Comparison of ENCODE assay signal across 10 mouse cellular contexts in the genomic region with DNA sequence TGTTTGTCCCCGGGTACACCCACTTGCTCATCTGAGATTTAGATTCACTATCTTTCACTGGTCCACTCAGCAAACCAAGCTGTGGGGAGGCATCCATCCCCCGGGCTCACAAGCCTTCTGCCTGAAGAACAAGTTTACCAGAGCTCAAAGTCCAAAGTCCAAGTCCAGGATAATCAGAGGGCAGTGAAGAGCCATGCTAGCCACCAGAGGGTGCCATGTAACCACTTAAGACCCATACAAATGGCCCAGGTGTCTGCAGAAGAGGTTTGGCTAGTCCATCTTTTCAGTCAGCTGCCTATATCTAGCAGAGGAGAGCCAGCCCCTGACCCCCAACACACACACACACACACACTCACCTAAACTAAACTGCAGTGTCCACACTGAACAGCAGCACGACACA. TPM values are rescaled to one million over a fixed set of nuclear protein-coding genes. Genes with fewer than 3 reads are reported as not detected.
DNase-seq lines count a peak whose midpoint lies in the region; ATAC-seq and TF ChIP-seq lines count a peak whose summit lies in the region.
"Had no signal": no experiment of that assay in that cellular context is flagged by ENCODE, and none has a peak within 500 bp of the region (broad histone marks: within the 10 kb centered on the region; RNA-seq: fewer than 3 reads in every experiment).

No protein-coding gene starts in this region.

- TF ChIP-seq POLR2A in CH12.LX (IDR thresholded peaks at IDR 0.05; ENCODE audit: low read depth, low read length) = no peak

- no peaks in the 10 kb centered on the region for H3K79me2 ChIP-seq in CH12.LX (replicated peaks; ENCODE audit: control insufficient read depth, extremely low read depth, insufficient read depth, poor library complexity, severe bottlenecking)

- TF ChIP-seq RAD21 in CH12.LX (IDR thresholded peaks at IDR 0.05; ENCODE audit: low read depth, low read length) = peak; percentile 90

- intact Hi-C loops in heart, postnatal 14 days (cut with DNase I) = loop anchor here (1.0 kb wide), 1 partner anchor 50 kb away; no protein-coding TSS in a partner anchor
- intact Hi-C loops in left cerebral cortex, postnatal 14 days (cut with DNase I) = loop anchor here (1.0 kb wide), 1 partner anchor 50 kb away; no protein-coding TSS in a partner anchor

- 0 out of 2 replicates have a peak, but pooled peaks have one; percentile 18 for ATAC-seq in hindbrain, embryonic 14.5 days (ENCODE audit: low FRiP score)
- no peak for ATAC-seq in hindbrain, embryonic 12.5 days (ENCODE audit: low FRiP score)
- no peak for ATAC-seq in megakaryocyte, adult 5-6 weeks (ENCODE audit: poor library complexity, severe bottlenecking)

- H3K27me3 ChIP-seq in hindbrain, embryonic 14.5 days (ENCODE audit: control insufficient read depth, insufficient read depth, low read length) = no peaks in the 10 kb centered on the region
- H3K27me3 ChIP-seq in hindbrain, embryonic 12.5 days = 0 out of 2 replicates have a peak, but pooled peaks cover 5% of the 10 kb centered on the region
- peaks cover 41% of the 10 kb centered on the region for H3K27me3 ChIP-seq in CH12.LX (replicated peaks)
- H3K27me3 ChIP-seq: embryonic facial prominence, embryonic 12.5 days; lung, embryonic 15.5 days had no signal

- H3K27ac ChIP-seq in hindbrain, embryonic 14.5 days = no peak overlapping the region
- H3K27ac ChIP-seq in hindbrain, embryonic 12.5 days = no peak overlapping the region
- H3K27ac ChIP-seq in CH12.LX (ENCODE audit: insufficient read depth, low read depth) = no peak overlapping the region
- H3K27ac ChIP-seq: embryonic facial prominence, embryonic 12.5 days; lung, embryonic 15.5 days had no signal

- no peak overlapping the region for H3K4me2 ChIP-seq in hindbrain, embryonic 14.5 days (replicated peaks)
- no peak overlapping the region for H3K4me2 ChIP-seq in hindbrain, embryonic 12.5 days (replicated peaks)
- no peak overlapping the region for H3K4me2 ChIP-seq in CH12.LX (ENCODE audit: insufficient read depth, low read depth, poor library complexity, severe bottlenecking)
- H3K4me2 ChIP-seq: embryonic facial prominence, embryonic 12.5 days; lung, embryonic 15.5 days had no signal

- DNase-seq in hindbrain, embryonic 14.5 days (ENCODE audit: low spot score) = peak; percentile 68
- peak; percentile 59 for DNase-seq in CH12.LX (ENCODE audit: extremely low read depth)
- peak; percentile 81 for DNase-seq in ZHBTc4 (ENCODE audit: low read depth, low spot score)
- DNase-seq in heart, postnatal 14 days = peak; percentile 26 to 47
- DNase-seq in left cerebral cortex, postnatal 14 days (ENCODE audit: low spot score in 2 of 2) = peak; percentile 49 to 65
- DNase-seq in retina, embryonic 14.5 days (ENCODE audit: low spot score) = peak; percentile 65

- TF ChIP-seq CTCF in CH12.LX (conservative IDR thresholded peaks at IDR 0.05 in 1 of 2, IDR thresholded peaks at IDR 0.05 in 1 of 2; ENCODE audit: low read depth in 2 of 2, low read length in 2 of 2) = peak; percentile 38 to 87

- WGBS in hindbrain, embryonic 14.5 days = 60% methylated on average over 3 of the region's 3 CpGs
- 40% methylated on average over 3 of the region's 3 CpGs for WGBS in hindbrain, embryonic 12.5 days

- H3K9ac ChIP-seq in hindbrain, embryonic 14.5 days = no peak overlapping the region
- no peak overlapping the region for H3K9ac ChIP-seq in hindbrain, embryonic 12.5 days
- H3K9ac ChIP-seq in CH12.LX (ENCODE audit: insufficient read depth, low read depth) = no peak overlapping the region
- H3K9ac ChIP-seq: embryonic facial prominence, embryonic 12.5 days; lung, embryonic 15.5 days had no signal

- no peaks in the 10 kb centered on the region for H3K36me3 ChIP-seq in hindbrain, embryonic 14.5 days (replicated peaks; ENCODE audit: control insufficient read depth, insufficient read depth)
- H3K36me3 ChIP-seq in hindbrain, embryonic 12.5 days = no peaks in the 10 kb centered on the region
- H3K36me3 ChIP-seq in CH12.LX (replicated peaks in 1 of 2; ENCODE audit: control insufficient read depth in 1 of 2, insufficient read depth in 1 of 2, low read length in 1 of 2) = no peaks in the 10 kb centered on the region
- H3K36me3 ChIP-seq: embryonic facial prominence, embryonic 12.5 days; lung, embryonic 15.5 days had no signal

- TF ChIP-seq EP300 in CH12.LX (IDR thresholded peaks at IDR 0.05; ENCODE audit: low read length) = no peak

- dilution Hi-C loops in CH12.LX (cut with MboI; ENCODE audit: extremely low pct_ligation_motif_present, extremely low pct_unique_long_range_greater_than_20kb, low sequenced_read_pairs) = no loop called here

- H3K4me3 ChIP-seq in hindbrain, embryonic 14.5 days (replicated peaks; ENCODE audit: low read length) = no peak overlapping the region
- H3K4me3 ChIP-seq in hindbrain, embryonic 12.5 days = no peak overlapping the region
- H3K4me3 ChIP-seq in CH12.LX (replicated peaks in 1 of 3; ENCODE audit: low read depth in 2 of 3, low read length in 2 of 3, poor library complexity in 1 of 3) = no peak overlapping the region
- H3K4me3 ChIP-seq: embryonic facial prominence, embryonic 12.5 days; lung, embryonic 15.5 days had no signal

- in situ Hi-C loops in CH12.LX (cut with MboI; ENCODE audit: low pct_ligation_motif_present, low pct_unique_long_range_greater_than_20kb, low sequenced_read_pairs) = no loop called here

- H3K9me3 ChIP-seq in hindbrain, embryonic 14.5 days (ENCODE audit: control insufficient read depth, low read length) = no peaks in the 10 kb centered on the region
- no peaks in the 10 kb centered on the region for H3K9me3 ChIP-seq in hindbrain, embryonic 12.5 days (replicated peaks)
- peaks cover 3% of the 10 kb centered on the region for H3K9me3 ChIP-seq in CH12.LX (replicated peaks; ENCODE audit: low read length)
- H3K9me3 ChIP-seq: embryonic facial prominence, embryonic 12.5 days; lung, embryonic 15.5 days had no signal

- no peaks in the 10 kb centered on the region for H3K4me1 ChIP-seq in hindbrain, embryonic 14.5 days (replicated peaks; ENCODE audit: control insufficient read depth, insufficient read depth, low read length)
- no peaks in the 10 kb centered on the region for H3K4me1 ChIP-seq in hindbrain, embryonic 12.5 days
- H3K4me1 ChIP-seq in CH12.LX (ENCODE audit: control insufficient read depth in 1 of 2, insufficient read depth in 2 of 2) = no peaks in the 10 kb centered on the region
- H3K4me1 ChIP-seq: embryonic facial prominence, embryonic 12.5 days had no signal

TF ChIP-seq in CH12.LX, 34 proteins besides CTCF, POLR2A, EP300 and RAD21:
- TF ChIP-seq MYC (IDR thresholded peaks at IDR 0.05; ENCODE audit: low read depth, low read length) (no peak), JUND (conservative IDR thresholded peaks at IDR 0.05; ENCODE audit: low read depth, low read length) (no peak), BHLHE40 (IDR thresholded peaks at IDR 0.05; ENCODE audit: low read depth, low read length) (no peak), ZNF384 (IDR thresholded peaks at IDR 0.05; ENCODE audit: low read depth, low read length) (no peak), ZC3H11A (IDR thresholded peaks at IDR 0.05; ENCODE audit: low read depth, low read length) (peak; percentile 56), MEF2A (IDR thresholded peaks at IDR 0.05; ENCODE audit: borderline replicate concordance, low read depth, low read length) (no peak), KAT2A (IDR thresholded peaks at IDR 0.05; ENCODE audit: insufficient replicate concordance, low read length) (no peak), SMC3 (IDR thresholded peaks at IDR 0.05; ENCODE audit: low read depth, low read length) (peak; percentile 95), POLR2AphosphoS2 (IDR thresholded peaks at IDR 0.05; ENCODE audit: low read depth, low read length) (no peak)

RNA-seq across cellular contexts. Expression of a gene that starts 4.7 kb away (rescaled TPM):
- 22.4 and 26.8 TPM in 2 replicates for polyA plus RNA-seq in hindbrain, embryonic 14.5 days (2014; fragmentation: Nextera tagmentation; extraction: Ambion mirVana)
- polyA plus RNA-seq in hindbrain, embryonic 12.5 days (2016; fragmentation: Nextera tagmentation; extraction: Ambion mirVana) = 33.5 and 45.4 TPM in 2 replicates
- total RNA-seq in CH12.LX (2012; rRNA removed) (11.5 and 11.7 TPM in 2 replicates), CH12.LX (2014; rRNA removed) (10.4 and 12.6 TPM in 2 replicates)
- 11.8 and 12.3 TPM in 2 replicates for polyA plus RNA-seq in CH12.LX (2012; ENCODE audit: insufficient read length, low read depth)
- total RNA-seq in heart, postnatal 14 days (2021) = 10 to 100 TPM; 13.8 to 14.6 TPM
- 10 to 100 TPM; 29.6 to 32.3 TPM for total RNA-seq in left cerebral cortex, postnatal 14 days (2021)
- 9.5 and 9.6 TPM in 2 replicates for total RNA-seq in megakaryocyte, adult 5-6 weeks (2015)
- 18.4 and 22.7 TPM in 2 replicates for total RNA-seq in megakaryocyte, adult 5-6 weeks (2017)

RNA-seq across cellular contexts. Expression of a gene that starts 25.0 kb away (rescaled TPM):
- polyA plus RNA-seq in hindbrain, embryonic 14.5 days (2014; fragmentation: Nextera tagmentation; extraction: Ambion mirVana) = 2.1 and 2.3 TPM in 2 replicates
- 1.2 and 2.5 TPM in 2 replicates for polyA plus RNA-seq in hindbrain, embryonic 12.5 days (2016; fragmentation: Nextera tagmentation; extraction: Ambion mirVana)
- not detected in 2 replicates for total RNA-seq in CH12.LX (2012; rRNA removed)
- not detected in 2 replicates for total RNA-seq in CH12.LX (2014; rRNA removed)
- not detected in 2 replicates for polyA plus RNA-seq in CH12.LX (2012; ENCODE audit: insufficient read length, low read depth)
- total RNA-seq in heart, postnatal 14 days (2021) = not detected
- 10 to 100 TPM in 1 of 2 experiments, 1 to 10 TPM in 1; 1.7 to 12.2 TPM for total RNA-seq in left cerebral cortex, postnatal 14 days (2021)
- total RNA-seq in megakaryocyte, adult 5-6 weeks (2015) = not detected in 2 replicates
- not detected in 2 replicates for total RNA-seq in megakaryocyte, adult 5-6 weeks (2017)

RNA-seq across cellular contexts. Expression of a gene that starts 35.6 kb away (rescaled TPM):
- polyA plus RNA-seq in hindbrain, embryonic 14.5 days (2014; fragmentation: Nextera tagmentation; extraction: Ambion mirVana) = 57.3 and 65.0 TPM in 2 replicates
- polyA plus RNA-seq in hindbrain, embryonic 12.5 days (2016; fragmentation: Nextera tagmentation; extraction: Ambion mirVana) = 64.1 and 64.2 TPM in 2 replicates
- total RNA-seq in CH12.LX (2012; rRNA removed) (70.6 and 85.2 TPM in 2 replicates), CH12.LX (2014; rRNA removed) (38.6 and 48.5 TPM in 2 replicates)
- polyA plus RNA-seq in CH12.LX (2012; ENCODE audit: insufficient read length, low read depth) = 61.4 and 90.7 TPM in 2 replicates
- 10 to 100 TPM; 66.9 to 67.5 TPM for total RNA-seq in heart, postnatal 14 days (2021)
- total RNA-seq in left cerebral cortex, postnatal 14 days (2021) = 10 to 100 TPM; 53.5 to 55.5 TPM
- total RNA-seq in megakaryocyte, adult 5-6 weeks (2015) = 22.0 and 43.1 TPM in 2 replicates
- total RNA-seq in megakaryocyte, adult 5-6 weeks (2017) = 35.3 and 38.4 TPM in 2 replicates
